Mouse (Mus musculus) skeletal muscle tissue, postnatal 0 days (tissue): Measurements from ENCODE around the gene Samd8. TPM values are rescaled to one million over a fixed set of nuclear protein-coding genes. Genes with fewer than 3 reads are reported as not detected.

Experiments
- polyA plus RNA-seq: library from polyadenylated mRNA; unstranded; fragments of >200 nt; fragmentation: Nextera tagmentation; extraction: Ambion mirVana; gene quantifications from 2 replicates; pipeline ENCODE4 v1.2.1, GENCODE M21; 2015

Samd8 gene
- 8.6 and 9.7 TPM in 2 replicates for polyA plus RNA-seq

GRCm38 (mm10) chr14:21750008-21750880 is at the start of gene Samd8:
TSS of gene Samd8 (plus strand) at chr14:21750531.

GRCm38 (mm10) chr14:21714486-21714885 is 35.8 kb upstream of the Samd8 start, which contains the start of gene Dupd1:
TSS of gene Dupd1 (minus strand) at chr14:21714576.

GRCm38 (mm10) chr14:21750881-21751542 is 681 bp downstream of the Samd8 start, which contains the start of gene Dusp13:
TSS of gene Dusp13 (minus strand) at chr14:21751181.

GRCm38 (mm10) chr14:21824938-21825337 is 74.6 kb downstream of the Samd8 start, which contains the start of gene Vdac2:
TSS of gene Vdac2 (plus strand) at chr14:21825238.

Other genes with a start within 250 kb of the Samd8 start
- 20.9 and 25.1 TPM in 2 replicates for gene Dupd1, start 36.0 kb upstream of the Samd8 start, polyA plus RNA-seq
- 16.8 and 16.9 TPM in 2 replicates for gene Dusp13, start 650 bp downstream of the Samd8 start, polyA plus RNA-seq
- 399 and 408 TPM in 2 replicates for gene Vdac2, start 74.7 kb downstream of the Samd8 start, polyA plus RNA-seq
- gene Comtd1, start 98.4 kb downstream of the Samd8 start, polyA plus RNA-seq = 14.7 and 18.3 TPM in 2 replicates
- gene Zfp503, start 239.1 kb downstream of the Samd8 start, polyA plus RNA-seq = 4.7 and 7.7 TPM in 2 replicates